Mouse (Mus musculus) midbrain, embryonic 10.5 days (tissue): ENCODE results near the gene Exoc3l2. TPM values are rescaled to one million over a fixed set of nuclear protein-coding genes. Genes with fewer than 3 reads are reported as not detected.

Experiments
- DNase-seq: peaks from one replicate; pipeline ENCODE4 v3.0.0-alpha.2; 2017; ENCODE audit warnings: low spot score
- H3K27ac ChIP-seq: fragments of 300-500 bp; sonication (generic); replicated peaks from 2 replicates; pipeline ENCODE4 v1.5.1; 2016; ENCODE audit warnings: mild to moderate bottlenecking
- H3K27me3 ChIP-seq: fragments of 300-500 bp; sonication (generic); 2 replicates; pipeline ENCODE4 v1.6.1; 2016; ENCODE audit warnings: low read depth, mild to moderate bottlenecking; ENCODE audit not compliant: poor library complexity, severe bottlenecking
- H3K36me3 ChIP-seq: fragments of 300-500 bp; sonication (generic); 2 replicates; pipeline ENCODE4 v1.6.1; 2016; ENCODE audit warnings: mild to moderate bottlenecking, moderate library complexity
- H3K4me1 ChIP-seq: fragments of 300-500 bp; sonication (generic); 2 replicates; pipeline ENCODE4 v1.6.1; 2016
- H3K4me3 ChIP-seq: fragments of 300-500 bp; sonication (generic); 2 replicates; pipeline ENCODE4 v1.5.1; 2016; ENCODE audit warnings: mild to moderate bottlenecking, moderate library complexity
- H3K9me3 ChIP-seq: fragments of 300-500 bp; sonication (generic); replicated peaks from 2 replicates; pipeline ENCODE4 v1.6.1; 2016; ENCODE audit warnings: mild to moderate bottlenecking
- WGBS: fragments of 180-500 bp; shearing (Covaris S2); methylation state at CpG from one replicate; pipeline ENCODE4 v1.1.7; 2016; 5-methylcytosine and 5-hydroxymethylcytosine counted together
- polyA plus RNA-seq: library from polyadenylated mRNA; unstranded; fragments of >200 nt; fragmentation: Nextera tagmentation; extraction: Ambion mirVana; gene quantifications from 2 replicates; pipeline ENCODE4 v1.2.1, GENCODE M21; 2016

Gene Exoc3l2
- polyA plus RNA-seq, 1 experiment from 2014 or later = 0.81 TPM

GRCm38 (mm10) chr7:19542155-19542691 lies 79.1 kb downstream of the Exoc3l2 start:
- peaks cover 9% of the 10 kb centered on the region; the same call in 1 of the 2 replicates for H3K4me1 ChIP-seq
- no peaks in the 10 kb centered on the region for H3K27me3 ChIP-seq
- H3K27ac ChIP-seq = no peak overlapping the region
- no peak overlapping the region for H3K4me3 ChIP-seq
- H3K9me3 ChIP-seq = no peaks in the 10 kb centered on the region
- WGBS = 81% methylated on average over 8 of the region's 8 CpGs
- H3K36me3 ChIP-seq = peaks cover 3% of the 10 kb centered on the region; the same call in 1 of the 2 replicates
- no peak for DNase-seq

- Histone ChIP-seq H3K27me3 (no peaks in the 10 kb centered on the region), H3K36me3 (peaks cover 5% of the 10 kb centered on the region), H3K9me3 (no peaks in the 10 kb centered on the region), H3K27ac (no peak overlapping the region), H3K4me1 (peaks cover 16% of the 10 kb centered on the region; the same call in 1 of the 2 replicates), H3K4me3 (no peak overlapping the region)
- no peak for DNase-seq
- 63% methylated on average over 6 of the region's 6 CpGs for WGBS
Observed at GRCm38 (mm10) chr7:19543584-19543983, 80.5 kb downstream of the Exoc3l2 start.

GRCm38 (mm10) chr7:19546007-19546406 lies 82.9 kb downstream of the Exoc3l2 start:
- Histone ChIP-seq H3K27me3 (no peaks in the 10 kb centered on the region), H3K36me3 (peaks cover 6% of the 10 kb centered on the region), H3K4me1 (peaks cover 16% of the 10 kb centered on the region; the same call in 1 of the 2 replicates), H3K27ac (no peak overlapping the region), H3K9me3 (no peaks in the 10 kb centered on the region), H3K4me3 (no peak overlapping the region)
- 83% methylated on average over 3 of the region's 3 CpGs for WGBS
- no peak for DNase-seq

Other genes starting within 250 kb of the Exoc3l2 start
- 51.0 and 51.9 TPM in 2 replicates for gene Opa3, start 235.0 kb upstream of the Exoc3l2 start, polyA plus RNA-seq
- 49.3 and 52.7 TPM in 2 replicates for gene Vasp, start 191.5 kb upstream of the Exoc3l2 start, polyA plus RNA-seq
- 0.36 and 0.39 TPM in 2 replicates for gene Ppm1n, start 183.3 kb upstream of the Exoc3l2 start, polyA plus RNA-seq
- 41.9 and 48.6 TPM in 2 replicates for gene Rtn2, start 180.7 kb upstream of the Exoc3l2 start, polyA plus RNA-seq
- 0.02 TPM in 1 of 2 replicates, not detected in the other for gene Fosb, start 153.3 kb upstream of the Exoc3l2 start, polyA plus RNA-seq
- 117 and 118 TPM in 2 replicates for gene Ercc1, start 118.6 kb upstream of the Exoc3l2 start, polyA plus RNA-seq
- 23.2 and 24.7 TPM in 2 replicates for gene Cd3eap, start 103.8 kb upstream of the Exoc3l2 start, polyA plus RNA-seq
- 4.9 and 6.0 TPM in 2 replicates for gene Ppp1r13l, start 103.6 kb upstream of the Exoc3l2 start, polyA plus RNA-seq
- 27.7 and 31.8 TPM in 2 replicates for gene Ercc2, start 81.3 kb upstream of the Exoc3l2 start, polyA plus RNA-seq
- 2.3 and 3.0 TPM in 2 replicates for gene Klc3, start 59.2 kb upstream of the Exoc3l2 start, polyA plus RNA-seq
- not detected in 2 replicates for gene Ckm, start 58.6 kb upstream of the Exoc3l2 start, polyA plus RNA-seq
- 8.0 and 8.4 TPM in 2 replicates for gene Mark4, start 4.5 kb upstream of the Exoc3l2 start, polyA plus RNA-seq
- gene Bloc1s3, start 45.0 kb downstream of the Exoc3l2 start, polyA plus RNA-seq = 2.3 and 2.4 TPM in 2 replicates
- gene Trappc6a, start 45.1 kb downstream of the Exoc3l2 start, polyA plus RNA-seq = 65.2 and 68.2 TPM in 2 replicates
- 0.06 TPM in 2 replicates for gene Nkpd1, start 54.5 kb downstream of the Exoc3l2 start, polyA plus RNA-seq
- 20.3 and 20.5 TPM in 2 replicates for gene Ppp1r37, start 99.7 kb downstream of the Exoc3l2 start, polyA plus RNA-seq
- gene Zfp296, start 114.0 kb downstream of the Exoc3l2 start, polyA plus RNA-seq = 0.10 and 0.22 TPM in 2 replicates
- gene Gemin7, start 114.3 kb downstream of the Exoc3l2 start, polyA plus RNA-seq = 177 TPM in 2 replicates
- 51.8 and 61.1 TPM in 2 replicates for gene Clasrp, start 141.2 kb downstream of the Exoc3l2 start, polyA plus RNA-seq
- 3.8 and 4.7 TPM in 2 replicates for gene Relb, start 166.1 kb downstream of the Exoc3l2 start, polyA plus RNA-seq
- gene Clptm1, start 201.7 kb downstream of the Exoc3l2 start, polyA plus RNA-seq = 82.3 and 88.4 TPM in 2 replicates
- 0.22 and 0.26 TPM in 2 replicates for gene Apoc2, start 214.6 kb downstream of the Exoc3l2 start, polyA plus RNA-seq
- gene Gm44805, start 218.1 kb downstream of the Exoc3l2 start, polyA plus RNA-seq = not detected in 2 replicates
- gene Apoc4, start 218.1 kb downstream of the Exoc3l2 start, polyA plus RNA-seq = not detected in 2 replicates
- gene Apoc1, start 229.3 kb downstream of the Exoc3l2 start, polyA plus RNA-seq = 1.7 and 1.9 TPM in 2 replicates
- gene Apoe, start 235.9 kb downstream of the Exoc3l2 start, polyA plus RNA-seq = 166 and 199 TPM in 2 replicates